Mouse (Mus musculus): ENCODE measurements around the gene Sod1. TPM values are rescaled to one million over a fixed set of nuclear protein-coding genes. Genes with fewer than 3 reads are reported as not detected.

Sod1 gene
- polyA plus RNA-seq, 1 experiment from 2014 or later: 1,400 TPM

DNA sequence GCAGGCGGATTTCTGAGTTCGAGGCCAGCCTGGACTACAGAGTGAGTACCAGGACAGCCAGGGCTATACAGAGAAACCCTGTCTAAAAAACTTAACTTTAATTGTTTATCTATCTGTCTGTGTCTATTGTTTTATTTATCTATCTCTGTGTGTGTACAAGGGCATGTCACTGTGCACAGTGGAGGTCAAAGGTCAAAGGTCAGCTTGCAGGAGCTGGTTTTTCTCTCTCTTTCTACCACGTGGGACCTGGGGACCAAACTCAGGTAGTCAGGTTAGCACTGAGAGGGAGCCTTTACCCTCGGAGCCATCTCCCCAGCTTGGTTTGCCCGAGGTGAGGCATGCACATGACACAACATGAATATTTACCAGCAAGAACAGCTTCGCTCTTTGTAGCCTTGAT, 29.3 kb upstream of the Sod1 start:
- no peaks in the 10 kb centered on the region for H3K27me3 ChIP-seq
- 55% methylated on average over 6 of the region's 6 CpGs for WGBS (ENCODE audit: insufficient replicate concordance)
- no peak; the same call in 1 of the 2 replicates for ATAC-seq (ENCODE audit: low read depth)

DNA sequence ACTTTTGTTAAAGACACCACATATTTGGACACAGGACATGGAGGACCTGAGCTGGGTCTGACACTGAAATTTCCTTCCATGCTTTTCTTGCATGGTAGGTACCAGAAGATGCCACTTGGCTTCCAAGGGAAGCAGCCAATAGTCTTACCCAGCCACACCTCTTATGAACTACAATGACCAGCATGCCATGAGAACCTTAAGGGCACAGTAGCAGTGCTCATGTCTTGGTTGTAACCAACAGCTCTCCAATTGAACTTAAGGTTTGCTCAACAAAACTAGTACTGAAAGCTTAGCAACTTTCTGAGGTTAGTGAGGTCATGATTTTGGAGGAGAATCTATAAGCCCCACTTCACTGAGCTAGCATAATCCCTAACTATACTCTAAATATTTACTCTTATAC, 26.8 kb upstream of the Sod1 start:
- no peak overlapping the region for H3K4me3 ChIP-seq (replicated peaks)
- no peak overlapping the region for H3K27ac ChIP-seq
- no peaks in the 10 kb centered on the region for H3K36me3 ChIP-seq
- no peaks in the 10 kb centered on the region for H3K9me3 ChIP-seq (replicated peaks)
- ATAC-seq (ENCODE audit: low read depth) (no peak), DNase-seq (no peak)
- no peaks in the 10 kb centered on the region for H3K27me3 ChIP-seq
- H3K4me1 ChIP-seq (replicated peaks): peaks cover 31% of the 10 kb centered on the region
- H3K4me2 ChIP-seq: no peak overlapping the region
- no peak overlapping the region for H3K9ac ChIP-seq

More for the DNA sequence above, 29.3 kb upstream of the Sod1 start:
- H3K4me2 ChIP-seq: no peak overlapping the region
- H3K9me3 ChIP-seq (replicated peaks): no peaks in the 10 kb centered on the region
- no peak overlapping the region for H3K4me3 ChIP-seq (replicated peaks)
- no peaks in the 10 kb centered on the region for H3K36me3 ChIP-seq
- H3K9ac ChIP-seq: no peak overlapping the region
- peaks cover 19% of the 10 kb centered on the region for H3K4me1 ChIP-seq (replicated peaks)
- DNase-seq: no peak
- no peak overlapping the region for H3K27ac ChIP-seq

DNA sequence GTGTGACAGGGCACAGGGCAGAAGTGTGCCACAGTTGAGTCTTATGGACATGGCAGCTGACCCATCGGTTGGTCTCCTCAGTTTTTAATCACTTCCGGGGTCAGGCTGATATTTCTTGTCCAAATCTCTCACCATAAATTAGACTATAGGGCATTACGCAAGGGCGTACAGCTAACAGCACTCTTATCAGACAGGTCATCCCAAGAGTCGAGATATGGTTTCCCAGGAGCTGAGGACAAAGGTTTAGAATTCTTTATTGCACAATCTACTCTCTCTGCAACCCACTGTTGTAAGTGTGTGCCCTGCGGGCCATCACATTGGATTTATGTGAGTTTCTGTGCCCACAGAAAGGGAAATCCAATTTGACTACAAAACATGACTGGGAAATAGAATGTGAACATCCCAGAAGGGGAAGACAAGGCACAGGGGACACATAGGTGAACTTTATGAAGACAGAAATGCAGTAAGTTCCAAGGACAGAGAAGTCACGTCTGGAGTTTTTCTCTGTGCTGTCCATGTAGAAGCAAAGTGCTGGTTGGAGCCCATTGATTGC, 23.8 kb upstream of the Sod1 start:
- H3K27me3 ChIP-seq: no peaks in the 10 kb centered on the region
- WGBS (ENCODE audit: insufficient replicate concordance): 17% methylated on average over 7 of the region's 7 CpGs
- H3K9ac ChIP-seq: peak overlapping the region; percentile 71; the same call in 1 of the 2 replicates
- H3K4me2 ChIP-seq: peak overlapping the region; percentile 76
- no peaks in the 10 kb centered on the region for H3K9me3 ChIP-seq (replicated peaks)
- H3K4me1 ChIP-seq (replicated peaks): peaks cover 45% of the 10 kb centered on the region
- peak overlapping the region; percentile 98 for H3K27ac ChIP-seq
- H3K36me3 ChIP-seq: no peaks in the 10 kb centered on the region
- ATAC-seq (ENCODE audit: low read depth) (no peak), DNase-seq (no peak)
- peak overlapping the region; percentile 57 for H3K4me3 ChIP-seq (replicated peaks)

DNA sequence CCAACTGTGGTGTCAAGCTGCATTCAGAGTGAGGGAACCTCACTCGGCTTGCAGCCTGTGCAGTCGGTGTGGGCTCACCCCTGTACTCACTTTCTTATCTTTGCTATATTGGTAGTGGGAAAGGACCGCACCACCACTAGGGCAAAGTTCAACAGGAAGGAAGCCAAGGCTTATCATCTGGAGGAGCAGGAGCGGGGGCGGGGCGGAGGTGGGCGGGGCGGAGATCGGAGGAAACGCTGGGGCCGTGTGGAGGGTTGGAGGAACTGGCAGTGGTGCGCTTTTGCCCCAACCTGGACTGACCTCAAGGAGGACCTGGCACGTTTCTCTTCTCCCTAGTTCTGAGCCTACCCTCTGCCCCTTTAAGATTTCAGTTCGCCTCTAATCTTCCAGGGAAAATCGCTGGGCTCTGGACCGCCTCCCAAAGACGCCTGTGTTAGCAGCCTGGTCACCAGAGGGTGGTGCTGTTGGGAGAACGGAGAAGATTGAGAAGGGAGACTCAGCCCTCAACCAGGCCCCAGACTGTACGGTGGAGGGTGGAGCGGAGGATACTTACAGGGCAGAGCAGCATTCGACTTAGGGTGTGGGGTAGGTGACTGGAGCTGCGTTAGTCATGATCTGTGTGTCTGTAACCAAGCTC, 23.1 kb upstream of the Sod1 start:
- ATAC-seq (ENCODE audit: low read depth): peak; percentile 97
- under 1% methylated on average over 22 of the region's 22 CpGs for WGBS (ENCODE audit: insufficient replicate concordance)

DNA sequence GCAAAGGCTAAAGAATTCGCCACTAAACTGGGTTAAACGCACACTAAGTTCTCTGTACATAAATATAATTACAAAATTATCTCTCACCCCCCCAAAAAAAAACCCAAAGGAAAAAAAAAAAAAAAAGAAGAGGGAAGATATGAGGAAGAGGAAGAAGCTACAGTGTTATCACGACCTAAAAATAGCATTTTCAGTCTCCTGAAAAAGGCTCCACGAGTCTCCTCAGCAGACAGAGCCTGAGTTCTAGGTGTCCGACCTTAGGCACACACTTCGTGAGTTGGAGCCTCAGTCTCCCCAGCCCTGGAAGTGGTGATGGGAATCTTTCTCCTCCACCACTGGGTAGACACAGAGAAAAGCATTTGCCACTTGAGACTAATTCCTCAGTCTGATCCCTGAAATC, 21.9 kb upstream of the Sod1 start:
- Histone ChIP-seq H3K4me3 (replicated peaks) (peak overlapping the region; percentile 57), H3K27me3 (no peaks in the 10 kb centered on the region), H3K9ac (peak overlapping the region; percentile 71), H3K9me3 (replicated peaks) (no peaks in the 10 kb centered on the region), H3K4me1 (replicated peaks) (peaks cover 49% of the 10 kb centered on the region), H3K4me2 (peak overlapping the region; percentile 76), H3K36me3 (no peaks in the 10 kb centered on the region), H3K27ac (peak overlapping the region; percentile 98)
- no peak for ATAC-seq (ENCODE audit: low read depth)
- WGBS (ENCODE audit: insufficient replicate concordance): 22% methylated on average over 6 of the region's 6 CpGs
- DNase-seq: no peak

More for the DNA sequence above, 23.1 kb upstream of the Sod1 start:
- Histone ChIP-seq H3K4me3 (replicated peaks) (peak overlapping the region; percentile 57), H3K9me3 (replicated peaks) (no peaks in the 10 kb centered on the region), H3K27me3 (no peaks in the 10 kb centered on the region), H3K9ac (peak overlapping the region; percentile 71), H3K36me3 (no peaks in the 10 kb centered on the region), H3K4me2 (peak overlapping the region; percentile 76), H3K27ac (peak overlapping the region; percentile 98), H3K4me1 (replicated peaks) (peaks cover 46% of the 10 kb centered on the region)
- peak; percentile 85 for DNase-seq

DNA sequence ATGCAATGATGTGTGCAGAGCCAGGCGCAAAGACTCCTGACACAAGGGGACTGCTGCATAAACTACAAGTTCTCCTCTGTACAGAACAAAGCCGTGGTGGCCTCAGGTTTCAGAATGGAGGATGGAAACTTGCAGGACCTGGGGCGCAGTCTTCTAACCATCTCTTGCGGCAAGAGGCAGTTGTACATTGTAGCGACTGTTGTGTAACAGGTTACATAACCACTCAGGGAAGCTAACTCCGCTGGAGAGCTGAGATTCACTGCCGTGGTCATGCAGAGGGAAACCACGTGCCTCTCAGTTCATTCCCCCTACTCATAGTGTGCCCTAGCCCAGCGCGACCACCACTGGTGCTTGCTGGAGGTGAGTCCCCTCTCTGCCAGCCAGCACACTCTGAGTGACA, 21.4 kb upstream of the Sod1 start:
- Histone ChIP-seq H3K4me1 (replicated peaks) (peaks cover 49% of the 10 kb centered on the region), H3K4me3 (replicated peaks) (no peak overlapping the region), H3K9me3 (replicated peaks) (no peaks in the 10 kb centered on the region), H3K4me2 (peak overlapping the region; percentile 76), H3K36me3 (no peaks in the 10 kb centered on the region), H3K27me3 (no peaks in the 10 kb centered on the region), H3K27ac (peak overlapping the region; percentile 98), H3K9ac (peak overlapping the region; percentile 71)
- ATAC-seq (ENCODE audit: low read depth): no peak
- 40% methylated on average over 10 of the region's 10 CpGs for WGBS (ENCODE audit: insufficient replicate concordance)
- no peak for DNase-seq

DNA sequence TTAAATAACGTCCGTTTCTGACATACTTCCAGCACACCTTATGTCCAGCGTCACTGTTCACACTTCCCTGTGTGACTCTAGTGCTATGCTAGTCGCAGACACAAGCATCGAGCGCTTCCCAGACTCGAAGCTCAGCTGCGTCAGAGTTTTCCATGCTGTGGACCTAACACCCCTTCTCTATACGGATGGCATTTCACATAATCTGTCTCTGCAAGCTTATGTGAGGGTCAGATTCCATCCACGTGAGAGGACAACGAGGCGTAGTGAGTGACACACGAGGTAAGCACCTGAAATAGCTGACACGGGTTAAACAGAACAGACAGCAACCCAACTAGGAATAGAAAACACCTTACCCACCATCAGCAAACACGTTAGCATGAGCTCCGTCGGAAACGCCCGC, 18.4 kb upstream of the Sod1 start:
- Histone ChIP-seq H3K4me1 (replicated peaks) (peaks cover 36% of the 10 kb centered on the region), H3K36me3 (no peaks in the 10 kb centered on the region), H3K4me3 (replicated peaks) (no peak overlapping the region), H3K9me3 (replicated peaks) (no peaks in the 10 kb centered on the region), H3K27me3 (no peaks in the 10 kb centered on the region), H3K9ac (no peak overlapping the region), H3K4me2 (no peak overlapping the region), H3K27ac (no peak overlapping the region)
- WGBS (ENCODE audit: insufficient replicate concordance): 74% methylated on average over 19 of the region's 19 CpGs
- DNase-seq: no peak
- no peak for ATAC-seq (ENCODE audit: low read depth)

DNA sequence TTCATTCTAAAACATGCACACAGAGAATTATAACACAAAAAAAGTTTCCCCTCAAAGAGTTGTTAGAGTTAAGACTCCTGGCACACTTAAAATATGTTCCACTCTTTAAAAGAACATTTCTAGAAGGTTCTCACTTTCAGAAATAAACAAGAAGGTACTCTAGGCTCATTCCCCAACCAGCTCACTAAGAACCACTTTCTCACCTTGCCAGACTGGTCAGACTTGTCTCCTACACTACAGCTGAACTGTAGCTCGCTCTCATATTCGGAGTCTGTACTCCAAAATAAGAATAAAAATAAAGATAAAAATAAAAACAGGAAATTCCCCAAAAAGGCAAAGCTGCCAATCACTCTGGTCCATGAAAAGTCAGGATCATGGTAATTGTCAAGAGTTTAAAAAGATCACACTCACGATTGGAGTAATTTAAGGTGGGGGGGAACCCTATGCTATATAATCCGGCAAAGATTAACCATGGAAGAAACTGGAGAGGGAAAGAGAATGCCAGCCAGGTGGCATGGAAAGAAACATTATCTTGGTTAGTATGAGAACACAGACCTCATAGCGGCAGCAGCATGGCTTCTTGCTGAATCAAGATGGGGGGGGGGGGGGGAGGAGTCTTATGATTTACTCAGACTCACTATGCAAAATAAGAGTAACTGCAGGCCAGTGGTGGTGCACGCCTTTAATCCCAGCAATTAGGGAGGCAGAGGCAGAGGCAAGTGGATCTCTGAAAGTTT, 17.2 kb upstream of the Sod1 start:
- DNase-seq (no peak), ATAC-seq (ENCODE audit: low read depth) (no peak)
- Histone ChIP-seq H3K27ac (no peak overlapping the region), H3K27me3 (no peaks in the 10 kb centered on the region), H3K9ac (no peak overlapping the region), H3K9me3 (replicated peaks) (no peaks in the 10 kb centered on the region), H3K4me3 (replicated peaks) (no peak overlapping the region), H3K36me3 (no peaks in the 10 kb centered on the region), H3K4me1 (replicated peaks) (peaks cover 24% of the 10 kb centered on the region), H3K4me2 (no peak overlapping the region)
- WGBS (ENCODE audit: insufficient replicate concordance): 70% methylated on average over 6 of the region's 6 CpGs

DNA sequence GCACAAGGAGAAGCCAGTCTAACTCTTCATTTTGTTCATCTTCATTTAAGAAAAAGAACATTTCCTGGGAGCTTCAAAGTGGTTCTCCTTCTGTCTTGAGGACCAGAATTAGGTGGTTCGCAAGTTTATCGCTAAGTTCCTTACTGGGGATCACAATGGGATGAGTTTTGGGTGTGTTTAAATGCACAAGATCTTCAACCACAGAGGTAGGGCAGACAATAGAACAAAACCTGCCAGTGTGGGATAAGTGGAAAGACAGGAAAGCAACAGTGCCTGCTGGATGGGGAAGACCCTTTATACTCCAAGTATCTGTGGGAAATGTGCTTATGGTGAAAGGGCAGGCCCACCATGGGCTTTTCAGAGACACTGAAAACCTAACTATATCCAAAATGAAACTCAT, 15.7 kb upstream of the Sod1 start:
- H3K4me3 ChIP-seq (replicated peaks): no peak overlapping the region
- WGBS (ENCODE audit: insufficient replicate concordance): 89% methylated on average over 2 of the region's 2 CpGs
- no peaks in the 10 kb centered on the region for H3K27me3 ChIP-seq
- no peak for DNase-seq
- H3K9ac ChIP-seq: no peak overlapping the region
- H3K9me3 ChIP-seq (replicated peaks): no peaks in the 10 kb centered on the region
- ATAC-seq (ENCODE audit: low read depth): no peak
- peaks cover 14% of the 10 kb centered on the region for H3K4me1 ChIP-seq (replicated peaks)
- H3K36me3 ChIP-seq: no peaks in the 10 kb centered on the region
- H3K4me2 ChIP-seq: no peak overlapping the region
- H3K27ac ChIP-seq: no peak overlapping the region

DNA sequence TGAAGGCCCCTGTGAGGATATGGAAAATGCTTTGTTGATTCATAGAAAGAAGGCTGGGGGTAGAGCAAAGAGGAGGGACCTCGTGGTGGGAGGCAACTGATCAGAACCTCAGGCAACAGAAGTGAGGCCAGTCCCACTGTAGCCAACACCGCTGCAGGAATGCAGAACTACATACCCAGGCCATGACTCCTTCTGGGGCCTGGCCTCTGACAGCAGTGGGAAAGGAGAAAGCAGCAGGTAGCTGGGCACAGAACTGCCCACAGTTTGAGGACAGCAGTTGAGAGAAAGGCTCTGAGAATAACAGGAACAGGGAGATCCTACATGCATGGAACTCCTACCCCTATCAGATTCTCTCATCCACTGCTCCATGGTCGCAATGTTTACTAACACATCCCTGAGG, 11.6 kb upstream of the Sod1 start:
- no peak overlapping the region for H3K9ac ChIP-seq

DNA sequence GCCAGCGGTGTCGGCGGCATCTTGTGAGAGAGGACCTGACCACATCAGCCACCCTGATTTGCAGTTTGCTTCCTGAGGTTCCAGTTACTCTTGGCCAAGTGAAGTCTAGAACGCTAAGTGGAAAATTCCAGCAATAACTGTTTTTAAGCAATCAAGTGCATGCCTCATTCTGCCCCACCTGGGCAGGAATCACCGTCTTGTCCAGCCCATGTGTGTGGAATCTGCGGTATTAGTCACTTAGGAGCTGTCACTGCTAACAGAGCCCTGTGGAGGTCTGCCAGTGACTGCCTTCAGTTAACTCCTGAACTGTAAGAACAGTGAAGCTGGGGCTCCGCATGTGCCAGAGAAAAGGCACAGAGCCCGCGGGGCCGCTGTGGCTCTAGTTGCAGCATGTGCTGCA, 9.8 kb upstream of the Sod1 start:
- no peak for ATAC-seq (ENCODE audit: low read depth)

More for the DNA sequence above, 11.6 kb upstream of the Sod1 start:
- ATAC-seq (ENCODE audit: low read depth) (no peak), DNase-seq (no peak)
- Histone ChIP-seq H3K36me3 (no peaks in the 10 kb centered on the region), H3K9me3 (replicated peaks) (no peaks in the 10 kb centered on the region), H3K4me1 (replicated peaks) (peaks cover 33% of the 10 kb centered on the region), H3K27me3 (no peaks in the 10 kb centered on the region), H3K4me2 (no peak overlapping the region), H3K27ac (no peak overlapping the region), H3K4me3 (replicated peaks) (no peak overlapping the region)
- WGBS (ENCODE audit: insufficient replicate concordance): 71% methylated on average over 3 of the region's 3 CpGs

More for the DNA sequence above, 9.8 kb upstream of the Sod1 start:
- 84% methylated on average over 10 of the region's 10 CpGs for WGBS (ENCODE audit: insufficient replicate concordance)
- Histone ChIP-seq H3K9me3 (replicated peaks) (no peaks in the 10 kb centered on the region), H3K36me3 (no peaks in the 10 kb centered on the region), H3K27me3 (no peaks in the 10 kb centered on the region), H3K4me2 (no peak overlapping the region), H3K27ac (no peak overlapping the region; the same call in 1 of the 2 replicates), H3K4me1 (replicated peaks) (peaks cover 50% of the 10 kb centered on the region), H3K4me3 (replicated peaks) (no peak overlapping the region), H3K9ac (no peak overlapping the region)
- no peak for DNase-seq
